Mouse (Mus musculus): ENCODE data around the gene Mag. TPM values are rescaled to one million over a fixed set of nuclear protein-coding genes. Genes with fewer than 3 reads are reported as not detected.
A peak's percentile ranks its signal among the peaks of the same experiment; 100 is the strongest.

Gene Mag
- 0.13 and 0.20 TPM in 2 replicates for polyA plus RNA-seq (2016; fragmentation: Nextera tagmentation; extraction: Ambion mirVana)

DNA sequence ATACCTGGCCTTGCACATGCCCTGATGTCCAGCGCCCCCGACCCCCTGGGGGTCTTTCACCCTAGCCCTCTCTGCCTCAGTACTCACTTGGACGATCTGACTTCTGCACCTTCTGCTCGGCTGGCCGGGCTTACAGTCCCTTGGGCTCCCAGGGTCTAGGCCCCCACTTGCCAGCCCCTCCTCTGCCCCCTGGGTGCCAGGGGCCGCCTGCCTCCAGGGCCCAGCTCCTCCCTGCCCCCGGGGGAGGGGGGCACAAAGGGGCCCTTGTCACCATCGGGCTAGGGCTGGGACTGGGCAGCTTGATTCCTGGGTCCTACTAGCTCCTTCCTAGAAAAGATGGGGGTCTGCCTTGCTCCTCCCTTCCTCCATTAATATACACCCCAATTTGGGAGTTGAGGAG, at the start of gene Mag:
Mag (minus strand) TSS at position 142 of the 400 bp plus-strand sequence.
- Histone ChIP-seq H3K4me1 (no peaks in the 10 kb centered on the region), H3K36me3 (no peaks in the 10 kb centered on the region), H3K27ac (no peak within 1 kb of the TSS), H3K9ac (no peak within 1 kb of the TSS), H3K4me2 (no peak within 1 kb of the TSS), H3K9me3 (replicated peaks) (no peaks in the 10 kb centered on the region), H3K4me3 (no peak within 1 kb of the TSS), H3K27me3 (replicated peaks) (peaks cover 9% of the 10 kb centered on the region; the same call in 1 of the 2 replicates)
- no peak for ATAC-seq
- 59% methylated on average over 8 of the region's 8 CpGs for WGBS (ENCODE audit: insufficient replicate concordance)

DNA sequence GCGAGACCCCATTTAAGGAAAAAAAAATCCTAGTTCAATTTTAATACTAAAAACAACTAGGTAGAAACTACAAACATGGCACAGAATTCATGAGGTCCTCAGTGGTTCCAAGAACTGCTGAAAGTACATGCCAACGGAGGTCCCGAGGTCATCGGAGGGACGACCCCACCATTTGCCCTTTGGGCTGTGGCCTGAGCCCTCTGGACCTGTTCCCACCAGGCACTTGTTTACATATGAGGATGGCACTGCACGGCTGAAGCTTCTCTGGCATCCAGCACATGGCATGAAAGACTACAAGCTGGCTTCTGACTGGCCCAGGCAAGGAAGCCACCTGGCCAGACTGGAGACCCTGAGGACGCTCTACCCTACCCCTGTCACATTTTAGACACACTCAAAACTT, 49.7 kb upstream of the Mag start:
- ATAC-seq, result no peak
- H3K9me3 ChIP-seq (replicated peaks), result no peaks in the 10 kb centered on the region
- H3K4me1 ChIP-seq, result peaks cover 14% of the 10 kb centered on the region
- no peak overlapping the region for H3K4me3 ChIP-seq
- peaks cover 10% of the 10 kb centered on the region for H3K36me3 ChIP-seq
- H3K4me2 ChIP-seq, result no peak overlapping the region
- no peak overlapping the region for H3K27ac ChIP-seq
- whole genome bisulfite sequencing (ENCODE audit: insufficient replicate concordance), result 81% methylated on average over 7 of the region's 7 CpGs
- H3K27me3 ChIP-seq (replicated peaks), result no peaks in the 10 kb centered on the region
- no peak overlapping the region for H3K9ac ChIP-seq

DNA sequence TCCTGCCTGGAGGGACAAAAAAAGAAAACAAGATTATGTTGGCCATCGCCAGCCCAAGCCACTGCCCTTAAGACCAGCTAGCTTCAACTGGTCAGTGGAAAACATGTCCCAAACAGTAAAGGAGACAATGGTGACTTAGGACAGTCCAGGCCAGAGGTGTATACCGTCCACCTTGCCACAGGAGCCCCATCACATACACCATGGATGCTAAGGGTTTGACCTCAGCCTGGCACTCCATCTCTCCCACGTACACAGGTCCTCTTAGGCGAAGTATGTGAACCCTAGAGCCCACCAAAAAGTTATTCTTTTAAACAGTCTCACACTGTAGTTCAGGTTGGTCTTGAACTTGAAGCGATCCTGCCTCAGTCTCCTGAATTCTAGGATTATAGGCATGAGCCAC, 48.2 kb upstream of the Mag start:
- H3K4me3 ChIP-seq, result no peak overlapping the region
- 70% methylated on average over 5 of the region's 5 CpGs for whole genome bisulfite sequencing (ENCODE audit: insufficient replicate concordance)
- no peak overlapping the region for H3K9ac ChIP-seq
- no peaks in the 10 kb centered on the region for H3K9me3 ChIP-seq (replicated peaks)
- peaks cover 22% of the 10 kb centered on the region for H3K36me3 ChIP-seq
- peaks cover 22% of the 10 kb centered on the region for H3K4me1 ChIP-seq
- H3K27me3 ChIP-seq (replicated peaks), result no peaks in the 10 kb centered on the region
- no peak overlapping the region for H3K27ac ChIP-seq
- no peak overlapping the region for H3K4me2 ChIP-seq
- no peak for ATAC-seq

DNA sequence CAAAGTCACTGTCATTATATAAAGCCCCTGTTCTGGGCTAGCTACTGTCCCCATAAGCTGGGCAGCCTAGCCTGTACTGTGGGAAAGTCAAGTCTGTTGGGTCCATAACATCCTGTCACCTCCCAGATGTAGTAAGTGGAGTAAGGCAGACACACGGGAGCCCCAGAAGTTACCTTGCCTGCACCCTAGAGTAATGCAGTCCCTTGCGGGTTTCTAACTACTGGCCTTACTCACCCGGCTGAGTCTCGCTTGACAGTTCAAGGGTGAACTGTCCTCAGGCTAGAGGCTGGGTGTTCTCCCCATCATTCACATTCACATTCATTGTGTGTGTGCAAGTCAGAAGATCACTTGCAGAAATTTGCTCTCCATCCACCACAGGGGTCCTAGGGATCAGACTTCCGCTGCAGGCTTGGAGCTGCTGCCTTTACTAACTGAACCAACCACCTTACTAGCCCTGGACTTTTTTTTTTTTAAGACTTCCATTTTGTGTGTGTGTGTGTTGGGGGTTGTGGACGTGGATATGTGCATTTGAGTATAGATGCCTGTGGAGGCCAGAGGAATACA, 45.2 kb upstream of the Mag start:
- H3K4me1 ChIP-seq, result peaks cover 35% of the 10 kb centered on the region
- H3K9me3 ChIP-seq (replicated peaks), result no peaks in the 10 kb centered on the region
- peaks cover 30% of the 10 kb centered on the region for H3K36me3 ChIP-seq
- ATAC-seq, result no peak
- WGBS (ENCODE audit: insufficient replicate concordance), result 80% methylated on average over 6 of the region's 6 CpGs
- H3K4me3 ChIP-seq, result no peak overlapping the region
- H3K9ac ChIP-seq, result no peak overlapping the region
- H3K27ac ChIP-seq, result no peak overlapping the region
- H3K4me2 ChIP-seq, result no peak overlapping the region
- no peaks in the 10 kb centered on the region for H3K27me3 ChIP-seq (replicated peaks)

DNA sequence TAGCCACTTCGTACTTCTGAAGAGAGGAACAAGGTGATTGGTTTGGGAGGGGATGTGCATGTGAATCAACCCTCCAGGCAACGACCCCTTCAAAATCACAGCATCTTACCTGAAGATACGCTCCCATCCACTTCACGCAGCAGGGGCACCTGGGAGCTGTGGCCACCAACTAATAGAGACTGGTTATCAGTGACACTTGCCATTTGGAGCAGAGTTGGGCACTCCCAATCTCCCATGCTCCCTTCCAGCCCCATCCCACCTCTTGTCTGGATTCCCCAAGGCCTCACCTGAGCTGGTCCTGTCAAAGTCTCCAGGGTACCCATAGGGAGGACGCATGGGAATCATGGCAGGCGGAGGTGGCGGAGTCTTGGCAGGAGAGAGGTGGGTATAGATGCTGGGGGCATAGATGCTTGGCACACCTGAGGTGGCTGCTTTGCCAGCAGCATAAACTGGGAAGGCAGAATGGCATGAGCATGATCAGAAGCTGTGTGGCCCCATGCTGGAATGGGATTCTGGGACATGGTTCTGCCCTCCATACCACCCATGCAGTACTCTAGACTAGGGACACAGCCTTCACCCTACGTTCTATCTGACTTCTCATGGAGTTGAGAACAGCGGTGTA, 44.3 kb upstream of the Mag start:
- 84% methylated on average over 9 of the region's 9 CpGs for WGBS (ENCODE audit: insufficient replicate concordance)
- no peak for ATAC-seq

DNA sequence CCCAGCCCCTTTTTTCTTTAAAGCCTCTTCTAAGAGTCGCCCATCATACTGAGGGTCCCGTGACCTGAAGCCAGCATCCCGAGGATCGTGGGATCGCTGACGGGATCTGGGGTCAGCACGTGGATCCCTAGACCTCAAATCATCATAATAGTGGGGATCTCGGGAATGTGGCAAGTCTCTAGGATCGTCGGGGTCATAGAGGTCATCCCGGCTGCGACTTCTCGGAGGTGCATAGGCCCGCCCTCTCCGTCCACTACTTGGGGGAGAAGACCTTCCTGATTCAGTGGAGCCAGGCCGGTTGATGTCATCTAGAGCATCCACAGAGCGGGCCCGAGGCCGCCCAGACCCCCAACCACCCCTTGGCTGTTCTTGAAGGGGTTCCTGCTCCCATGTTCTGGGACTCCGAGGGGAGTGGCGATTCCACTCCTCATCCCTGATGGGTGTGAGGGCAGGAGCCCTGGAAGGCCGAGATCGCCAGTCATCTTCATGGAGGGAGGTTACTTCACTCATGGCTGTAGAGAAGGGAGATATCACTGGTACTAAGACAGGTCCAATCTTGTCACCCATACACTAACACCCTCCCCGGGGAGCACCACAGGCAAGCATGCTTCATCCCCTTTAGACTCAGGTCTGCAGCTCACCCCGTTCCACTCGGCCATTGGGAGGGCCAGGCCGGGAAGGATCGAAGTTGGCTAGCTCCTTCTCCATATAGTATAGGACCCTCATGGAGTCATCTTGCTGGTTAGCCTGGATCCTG, 43.6 kb upstream of the Mag start:
- ATAC-seq, result no peak
- H3K9ac ChIP-seq, result peak overlapping the region; percentile 100

More for the DNA sequence above, 44.3 kb upstream of the Mag start:
- Histone ChIP-seq H3K4me2 (no peak overlapping the region), H3K4me3 (no peak overlapping the region), H3K9me3 (replicated peaks) (no peaks in the 10 kb centered on the region), H3K4me1 (peaks cover 38% of the 10 kb centered on the region), H3K27me3 (replicated peaks) (no peaks in the 10 kb centered on the region), H3K36me3 (peaks cover 39% of the 10 kb centered on the region), H3K9ac (no peak overlapping the region), H3K27ac (no peak overlapping the region)

DNA sequence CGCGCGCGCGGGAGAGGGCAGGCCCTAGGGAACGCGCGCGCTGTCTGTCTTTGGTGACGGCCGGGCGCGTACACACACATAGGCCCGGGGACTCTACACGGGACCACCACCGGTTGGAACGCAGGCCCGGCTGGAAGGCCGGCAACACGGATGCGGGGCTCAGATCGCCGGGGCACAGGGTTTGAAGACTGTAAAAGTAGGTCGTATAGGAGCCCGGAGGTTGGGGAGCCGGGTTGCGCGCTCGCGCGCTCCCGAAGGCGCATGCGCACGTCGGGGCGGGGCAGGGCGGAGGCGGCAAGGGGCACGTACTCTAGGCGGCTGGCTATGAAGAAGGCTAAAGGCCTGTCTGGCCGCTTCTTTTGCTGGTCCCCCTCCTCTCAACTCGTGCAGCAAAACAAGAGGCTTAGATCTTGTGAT, 42.7 kb upstream of the Mag start:
- peak overlapping the region; percentile 99 for H3K4me3 ChIP-seq
- H3K4me1 ChIP-seq, result peaks cover 35% of the 10 kb centered on the region
- H3K4me2 ChIP-seq, result peak overlapping the region; percentile 96

More for the DNA sequence above, 43.6 kb upstream of the Mag start:
- Histone ChIP-seq H3K4me3 (peak overlapping the region; percentile 99), H3K4me2 (peak overlapping the region; percentile 96), H3K27me3 (replicated peaks) (no peaks in the 10 kb centered on the region), H3K4me1 (peaks cover 38% of the 10 kb centered on the region), H3K9me3 (replicated peaks) (no peaks in the 10 kb centered on the region), H3K27ac (peak overlapping the region; percentile 95), H3K36me3 (peaks cover 46% of the 10 kb centered on the region)
- WGBS (ENCODE audit: insufficient replicate concordance), result 80% methylated on average over 28 of the region's 28 CpGs

DNA sequence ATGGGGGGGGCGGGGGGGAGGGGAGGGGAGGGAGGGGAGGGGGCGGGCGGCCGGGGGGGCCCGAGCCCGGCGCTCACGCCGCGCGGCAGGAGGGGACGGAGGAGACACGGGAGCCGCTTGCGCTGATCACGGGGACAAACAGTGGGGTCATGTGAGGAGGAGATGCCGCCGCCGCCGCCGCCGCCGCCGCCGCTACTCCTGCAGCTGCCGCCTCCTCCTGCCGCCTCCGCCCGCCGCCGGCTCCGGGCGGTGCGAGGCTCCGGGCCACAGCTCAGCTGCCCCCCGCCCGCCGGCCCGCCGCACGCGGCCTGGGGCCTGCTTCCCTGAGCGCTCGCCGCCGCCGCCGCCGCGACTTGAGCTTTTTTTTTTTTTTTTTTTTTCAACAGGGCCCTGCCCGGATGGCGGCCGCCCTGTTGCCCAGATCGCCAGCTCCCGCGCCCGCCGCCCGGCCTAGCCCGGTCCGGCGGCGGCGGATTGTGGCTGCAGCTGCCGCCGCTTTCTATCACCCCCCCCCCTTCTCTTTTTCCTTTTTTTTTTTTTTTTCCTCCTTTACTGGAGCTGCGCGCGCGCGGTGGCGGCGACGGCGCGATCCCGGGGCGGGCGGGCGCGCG, 42.2 kb upstream of the Mag start, which contains the start of gene Usf2:
Usf2 (minus strand) TSS at position 48 of the 611 bp plus-strand sequence.
- H3K4me1 ChIP-seq, result peaks cover 38% of the 10 kb centered on the region

More for the DNA sequence above, 42.7 kb upstream of the Mag start:
- peak overlapping the region; percentile 100 for H3K9ac ChIP-seq
- peak; percentile 77 for ATAC-seq
- peak overlapping the region; percentile 95 for H3K27ac ChIP-seq
- no peaks in the 10 kb centered on the region for H3K9me3 ChIP-seq (replicated peaks)
- peaks cover 55% of the 10 kb centered on the region for H3K36me3 ChIP-seq
- WGBS (ENCODE audit: insufficient replicate concordance), result 1% methylated on average over 42 of the region's 43 CpGs
- H3K27me3 ChIP-seq (replicated peaks), result no peaks in the 10 kb centered on the region

DNA sequence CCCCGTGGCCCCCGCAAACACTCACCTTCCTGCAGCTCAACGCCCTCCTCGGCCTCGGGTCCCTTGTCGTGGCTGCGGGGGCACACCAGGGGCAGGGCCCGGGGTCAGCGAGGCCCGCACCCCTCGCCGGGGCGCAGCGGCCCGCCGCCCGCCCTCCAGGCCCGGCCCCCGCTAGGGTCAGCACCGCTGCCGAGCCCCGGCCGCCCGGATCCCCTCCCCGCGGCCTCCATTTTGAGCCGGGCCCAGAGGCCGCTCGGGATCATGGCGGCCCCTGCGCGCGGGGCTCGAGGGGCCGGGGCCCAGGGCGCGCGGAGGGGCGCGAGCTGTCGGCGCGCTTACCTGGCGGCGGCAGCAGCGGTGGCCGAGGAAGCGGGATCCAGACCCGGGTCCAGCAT, 41.7 kb upstream of the Mag start:
- Histone ChIP-seq H3K9me3 (replicated peaks) (no peaks in the 10 kb centered on the region), H3K9ac (peak overlapping the region; percentile 100), H3K4me2 (peak overlapping the region; percentile 96), H3K36me3 (peaks cover 59% of the 10 kb centered on the region), H3K4me3 (peak overlapping the region; percentile 99), H3K27me3 (replicated peaks) (no peaks in the 10 kb centered on the region), H3K4me1 (peaks cover 38% of the 10 kb centered on the region), H3K27ac (peak overlapping the region; percentile 95)
- 2% methylated on average over 30 of the region's 49 CpGs for WGBS (ENCODE audit: insufficient replicate concordance)
- ATAC-seq, result peak; percentile 13; the same call in 1 of the 2 replicates

More for the DNA sequence above, 42.2 kb upstream of the Mag start, which contains the start of gene Usf2:
- Histone ChIP-seq H3K27ac (peak within 1 kb of the TSS; percentile 95), H3K36me3 (peaks cover 55% of the 10 kb centered on the region), H3K4me2 (peak within 1 kb of the TSS; percentile 96), H3K4me3 (peak within 1 kb of the TSS; percentile 99), H3K9me3 (replicated peaks) (no peaks in the 10 kb centered on the region), H3K9ac (peak within 1 kb of the TSS; percentile 100), H3K27me3 (replicated peaks) (no peaks in the 10 kb centered on the region)
- ATAC-seq, result peak; percentile 25; the same call in 1 of the 2 replicates
- WGBS (ENCODE audit: insufficient replicate concordance), result under 1% methylated on average over 24 of the region's 82 CpGs

DNA sequence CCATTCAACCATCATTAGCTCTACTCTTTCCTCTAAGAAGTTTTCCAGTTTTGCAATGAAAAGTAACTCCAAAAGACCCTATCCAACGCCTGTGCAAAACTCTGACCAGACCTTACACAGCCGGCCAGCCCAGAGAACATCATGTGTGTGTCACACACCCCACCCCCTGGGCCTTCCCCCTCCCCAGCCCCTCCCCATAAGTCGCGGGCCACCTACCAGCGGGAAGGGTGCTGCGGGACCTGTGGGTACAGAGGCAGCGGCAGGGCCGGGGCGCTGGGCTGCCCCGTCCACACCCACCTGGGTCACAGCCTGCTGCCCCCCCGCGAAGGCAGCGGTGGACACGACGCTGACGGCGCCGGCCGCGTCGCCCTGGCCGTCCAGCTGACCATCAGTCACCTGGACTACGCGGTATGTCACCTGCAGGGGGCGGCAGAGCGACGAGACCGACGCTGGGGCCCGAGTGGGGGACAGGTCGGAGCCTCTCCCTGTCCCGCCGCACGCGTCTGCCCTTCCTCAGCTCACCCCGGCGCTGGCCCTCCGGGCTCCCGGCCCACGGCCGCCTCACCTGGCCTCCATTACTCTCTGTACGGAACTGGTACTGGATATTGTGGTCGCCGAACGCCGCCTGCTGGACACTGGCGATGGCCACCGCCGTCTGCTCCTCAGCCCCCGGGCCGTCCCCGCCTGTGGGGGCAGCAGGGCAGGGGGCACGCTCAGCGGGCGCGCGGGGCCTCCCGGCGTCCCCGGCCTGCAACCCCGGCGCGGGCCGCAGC, 41.1 kb upstream of the Mag start:
- ATAC-seq, result peak; percentile 74
- Histone ChIP-seq H3K4me3 (peak overlapping the region; percentile 99), H3K4me1 (peaks cover 38% of the 10 kb centered on the region), H3K9ac (peak overlapping the region; percentile 100), H3K27me3 (replicated peaks) (no peaks in the 10 kb centered on the region), H3K36me3 (peaks cover 65% of the 10 kb centered on the region), H3K4me2 (peak overlapping the region; percentile 96), H3K9me3 (replicated peaks) (no peaks in the 10 kb centered on the region), H3K27ac (peak overlapping the region; percentile 95)
- WGBS (ENCODE audit: insufficient replicate concordance), result 1% methylated on average over 62 of the region's 64 CpGs

DNA sequence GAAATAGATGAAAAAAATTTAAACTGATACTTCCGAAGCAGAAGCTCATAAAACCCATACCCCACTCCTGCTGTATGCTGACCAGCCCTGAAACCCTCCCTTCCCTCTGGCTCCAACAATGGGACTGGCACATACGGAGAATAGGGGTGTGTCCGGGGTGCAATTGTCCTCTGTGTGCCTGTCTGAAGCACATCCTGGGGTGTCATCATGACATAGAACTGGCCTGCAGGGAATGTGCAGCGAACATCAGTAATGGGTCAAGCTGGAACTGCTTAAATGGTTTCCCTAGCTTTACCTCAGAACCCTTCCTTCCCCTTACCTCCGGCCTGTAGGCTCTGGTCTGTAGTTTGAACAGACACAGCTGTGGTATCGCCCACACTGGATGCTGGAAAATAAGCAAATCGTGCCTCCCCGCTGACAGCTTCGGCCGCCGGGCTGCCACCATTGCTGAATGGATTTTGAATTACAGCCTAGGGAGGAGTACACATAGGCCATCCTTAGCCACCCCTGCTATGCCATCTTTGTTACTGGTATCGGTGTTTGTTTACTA, 40.4 kb upstream of the Mag start:
- ATAC-seq, result no peak
- no peaks in the 10 kb centered on the region for H3K9me3 ChIP-seq (replicated peaks)
- H3K4me2 ChIP-seq, result peak overlapping the region; percentile 96
- H3K27me3 ChIP-seq (replicated peaks), result no peaks in the 10 kb centered on the region
- WGBS (ENCODE audit: insufficient replicate concordance), result 86% methylated on average over 12 of the region's 12 CpGs
- peak overlapping the region; percentile 99 for H3K4me3 ChIP-seq
- peak overlapping the region; percentile 100; the same call in 1 of the 2 replicates for H3K9ac ChIP-seq
- no peak overlapping the region for H3K27ac ChIP-seq
- peaks cover 73% of the 10 kb centered on the region for H3K36me3 ChIP-seq
- peaks cover 38% of the 10 kb centered on the region for H3K4me1 ChIP-seq
